ENCODE assay signal across 10 mouse cellular contexts in genomic region chrX:129656906-129657305, GRCm38 (mm10).
DNase-seq lines count a peak whose midpoint lies in the region; ATAC-seq lines count a peak whose summit lies in the region.
"Had no signal": no experiment of that assay in that cellular context is flagged by ENCODE, and none has a peak within 500 bp of the region (broad histone marks: within the 10 kb centered on the region; RNA-seq: fewer than 3 reads in every experiment).

No protein-coding gene starts in this region.

- no peaks in the 10 kb centered on the region for H3K27me3 ChIP-seq in kidney, embryonic 14.5 days (ENCODE audit: control insufficient read depth, insufficient read depth, low read length)
- H3K27me3 ChIP-seq: embryonic facial prominence, embryonic 15.5 days had no signal

- DNase-seq in kidney, postnatal 14 days: peak; percentile 0
- peak; percentile 73 for DNase-seq in 3T3-L1 (ENCODE audit: low read depth, low spot score)
- DNase-seq in adipocyte (ENCODE audit: low spot score): peak; percentile 77
- peak; percentile 62 to 76 for DNase-seq in cerebellum, postnatal 14 days
- no peak for DNase-seq in spleen, postnatal 14 days (ENCODE audit: low spot score in 2 of 2)
- no peak for DNase-seq in ovary, postnatal 10 days (ENCODE audit: low spot score)
- DNase-seq in kidney, adult 11 months: no peak

- H3K4me1 ChIP-seq in kidney, embryonic 14.5 days (ENCODE audit: control insufficient read depth, insufficient read depth, low read length): no peaks in the 10 kb centered on the region
- H3K4me1 ChIP-seq: embryonic facial prominence, embryonic 15.5 days had no signal

- H3K27ac ChIP-seq in kidney, embryonic 14.5 days (ENCODE audit: low read depth, low read length): no peak overlapping the region
- H3K27ac ChIP-seq: embryonic facial prominence, embryonic 15.5 days had no signal

- no peak for ATAC-seq in kidney, embryonic 14.5 days (ENCODE audit: low FRiP score, low TSS enrichment)
- ATAC-seq: intestine, postnatal 0 days had no signal

- no peaks in the 10 kb centered on the region for H3K9me3 ChIP-seq in kidney, embryonic 14.5 days (ENCODE audit: control insufficient read depth, low read length)
- H3K9me3 ChIP-seq: embryonic facial prominence, embryonic 15.5 days had no signal

- no peak overlapping the region for H3K4me3 ChIP-seq in kidney, embryonic 14.5 days (ENCODE audit: low read length)
- H3K4me3 ChIP-seq: embryonic facial prominence, embryonic 15.5 days had no signal

- H3K9ac ChIP-seq in kidney, embryonic 14.5 days (ENCODE audit: low read depth, low read length): no peak overlapping the region
- H3K9ac ChIP-seq: embryonic facial prominence, embryonic 15.5 days had no signal

- H3K36me3 ChIP-seq in kidney, embryonic 14.5 days (ENCODE audit: control insufficient read depth, insufficient read depth, low read length): no peaks in the 10 kb centered on the region
- H3K36me3 ChIP-seq: embryonic facial prominence, embryonic 15.5 days had no signal

- no peak overlapping the region for H3K4me2 ChIP-seq in kidney, embryonic 14.5 days (replicated peaks; ENCODE audit: low read depth, low read length)
- H3K4me2 ChIP-seq: embryonic facial prominence, embryonic 15.5 days had no signal

Comparison
In these comparisons a context has a peak if more than half of its experiments do, and no peak if none do; other contexts are left out.
1. DNase-seq: peak in kidney, postnatal 14 days (single experiment), 3T3-L1 (single experiment), adipocyte (single experiment) and cerebellum, postnatal 14 days (2 of 2); none in spleen, postnatal 14 days (0 of 2), ovary, postnatal 10 days (single experiment) and kidney, adult 11 months (single experiment).